Mouse (Mus musculus): ENCODE results near the gene Nmb. TPM values are rescaled to one million over a fixed set of nuclear protein-coding genes. Genes with fewer than 3 reads are reported as not detected.
A peak's percentile ranks its signal among the peaks of the same experiment; 100 is the strongest.

Nmb gene
- polyA plus RNA-seq, 1 experiment from 2014 or later: 6.3 TPM

GRCm38 (mm10) chr7:80903625-80904422, 1.1 kb downstream of the Nmb start:
- no peak overlapping the region for H3K4me3 ChIP-seq (ENCODE audit: low read depth, low read length)
- ATAC-seq (ENCODE audit: low read depth): no peak
- H3K4me2 ChIP-seq (ENCODE audit: low read depth, low read length): peak overlapping the region; percentile 79; the same call in 1 of the 2 replicates
- H3K27ac ChIP-seq (ENCODE audit: low read depth, low read length): no peak overlapping the region
- H3K9me3 ChIP-seq (ENCODE audit: control insufficient read depth, low read length): no peaks in the 10 kb centered on the region
- H3K9ac ChIP-seq (replicated peaks; ENCODE audit: low read depth, low read length): no peak overlapping the region; the same call in 1 of the 2 replicates
- H3K4me1 ChIP-seq (ENCODE audit: control insufficient read depth, insufficient read depth, low read length): peaks cover 25% of the 10 kb centered on the region
- peaks cover 10% of the 10 kb centered on the region; the same call in 1 of the 2 replicates for H3K36me3 ChIP-seq (ENCODE audit: control insufficient read depth, insufficient read depth, low read length)
- WGBS: 94% methylated on average over 11 of the region's 11 CpGs
- H3K27me3 ChIP-seq (ENCODE audit: control insufficient read depth, insufficient read depth, low read length): no peaks in the 10 kb centered on the region

- Histone ChIP-seq H3K27me3 (ENCODE audit: control insufficient read depth, insufficient read depth, low read length) (no peaks in the 10 kb centered on the region), H3K27ac (ENCODE audit: low read depth, low read length) (peak overlapping the region; percentile 71; the same call in 1 of the 2 replicates), H3K36me3 (ENCODE audit: control insufficient read depth, insufficient read depth, low read length) (peaks cover 14% of the 10 kb centered on the region), H3K4me1 (ENCODE audit: control insufficient read depth, insufficient read depth, low read length) (peaks cover 25% of the 10 kb centered on the region), H3K9me3 (ENCODE audit: control insufficient read depth, low read length) (no peaks in the 10 kb centered on the region), H3K9ac (replicated peaks; ENCODE audit: low read depth, low read length) (peak overlapping the region; percentile 75), H3K4me2 (ENCODE audit: low read depth, low read length) (peak overlapping the region; percentile 93), H3K4me3 (ENCODE audit: low read depth, low read length) (peak overlapping the region; percentile 66)
- 31% methylated on average over 15 of the region's 15 CpGs for WGBS
- ATAC-seq (ENCODE audit: low read depth): peak; percentile 18; the same call in 1 of the 2 replicates
Measured at GRCm38 (mm10) chr7:80901541-80902274, 3.2 kb downstream of the Nmb start.

- H3K4me1 ChIP-seq (ENCODE audit: control insufficient read depth, insufficient read depth, low read length): peaks cover 25% of the 10 kb centered on the region
- WGBS: under 1% methylated on average over 36 of the region's 36 CpGs
- H3K27me3 ChIP-seq (ENCODE audit: control insufficient read depth, insufficient read depth, low read length): no peaks in the 10 kb centered on the region
- no peaks in the 10 kb centered on the region for H3K9me3 ChIP-seq (ENCODE audit: control insufficient read depth, low read length)
- peak within 1 kb of the TSS; percentile 66 for H3K4me3 ChIP-seq (ENCODE audit: low read depth, low read length)
- H3K36me3 ChIP-seq (ENCODE audit: control insufficient read depth, insufficient read depth, low read length): peaks cover 9% of the 10 kb centered on the region
- ATAC-seq (ENCODE audit: low read depth): peak; percentile 96
- H3K4me2 ChIP-seq (ENCODE audit: low read depth, low read length): peak within 1 kb of the TSS; percentile 93
- peak within 1 kb of the TSS; percentile 75 for H3K9ac ChIP-seq (replicated peaks; ENCODE audit: low read depth, low read length)
- peak within 1 kb of the TSS; percentile 71 for H3K27ac ChIP-seq (ENCODE audit: low read depth, low read length)
Measured at GRCm38 (mm10) chr7:80900944-80901501, 3.9 kb downstream of the Nmb start, which contains the start of gene Wdr73. Gene Wdr73, minus strand, starts transcription at chr7:80901269.

GRCm38 (mm10) chr7:80897721-80898120, 7.2 kb downstream of the Nmb start:
- Histone ChIP-seq H3K27me3 (ENCODE audit: control insufficient read depth, insufficient read depth, low read length) (no peaks in the 10 kb centered on the region), H3K4me2 (ENCODE audit: low read depth, low read length) (no peak overlapping the region), H3K4me1 (ENCODE audit: control insufficient read depth, insufficient read depth, low read length) (peaks cover 17% of the 10 kb centered on the region; the same call in 1 of the 2 replicates), H3K9ac (replicated peaks; ENCODE audit: low read depth, low read length) (no peak overlapping the region), H3K9me3 (ENCODE audit: control insufficient read depth, low read length) (no peaks in the 10 kb centered on the region), H3K36me3 (ENCODE audit: control insufficient read depth, insufficient read depth, low read length) (peaks cover 25% of the 10 kb centered on the region), H3K27ac (ENCODE audit: low read depth, low read length) (no peak overlapping the region), H3K4me3 (ENCODE audit: low read depth, low read length) (no peak overlapping the region)
- 95% methylated on average over 4 of the region's 4 CpGs for WGBS
- no peak for ATAC-seq (ENCODE audit: low read depth)

- peaks cover 31% of the 10 kb centered on the region for H3K36me3 ChIP-seq (ENCODE audit: control insufficient read depth, insufficient read depth, low read length)
- no peak for ATAC-seq (ENCODE audit: low read depth)
Measured at GRCm38 (mm10) chr7:80897134-80897533, 7.7 kb downstream of the Nmb start.

GRCm38 (mm10) chr7:80894815-80895519, 9.9 kb downstream of the Nmb start:
- whole genome bisulfite sequencing: 92% methylated on average over 14 of the region's 14 CpGs
- Histone ChIP-seq H3K4me1 (ENCODE audit: control insufficient read depth, insufficient read depth, low read length) (0 out of 2 replicates have a peak, but pooled peaks cover 3% of the 10 kb centered on the region), H3K27me3 (ENCODE audit: control insufficient read depth, insufficient read depth, low read length) (no peaks in the 10 kb centered on the region), H3K4me2 (ENCODE audit: low read depth, low read length) (no peak overlapping the region), H3K27ac (ENCODE audit: low read depth, low read length) (no peak overlapping the region), H3K9me3 (ENCODE audit: control insufficient read depth, low read length) (no peaks in the 10 kb centered on the region), H3K9ac (replicated peaks; ENCODE audit: low read depth, low read length) (no peak overlapping the region), H3K36me3 (ENCODE audit: control insufficient read depth, insufficient read depth, low read length) (peaks cover 40% of the 10 kb centered on the region), H3K4me3 (ENCODE audit: low read depth, low read length) (no peak overlapping the region)
- no peak for ATAC-seq (ENCODE audit: low read depth)

More at GRCm38 (mm10) chr7:80897134-80897533, 7.7 kb downstream of the Nmb start:
- WGBS: 83% methylated on average over 7 of the region's 7 CpGs
- Histone ChIP-seq H3K4me1 (ENCODE audit: control insufficient read depth, insufficient read depth, low read length) (peaks cover 17% of the 10 kb centered on the region; the same call in 1 of the 2 replicates), H3K9me3 (ENCODE audit: control insufficient read depth, low read length) (no peaks in the 10 kb centered on the region), H3K27ac (ENCODE audit: low read depth, low read length) (no peak overlapping the region), H3K4me3 (ENCODE audit: low read depth, low read length) (no peak overlapping the region), H3K4me2 (ENCODE audit: low read depth, low read length) (no peak overlapping the region), H3K9ac (replicated peaks; ENCODE audit: low read depth, low read length) (no peak overlapping the region), H3K27me3 (ENCODE audit: control insufficient read depth, insufficient read depth, low read length) (no peaks in the 10 kb centered on the region)

GRCm38 (mm10) chr7:80894196-80894595, 10.7 kb downstream of the Nmb start:
- Histone ChIP-seq H3K4me2 (ENCODE audit: low read depth, low read length) (no peak overlapping the region), H3K4me1 (ENCODE audit: control insufficient read depth, insufficient read depth, low read length) (no peaks in the 10 kb centered on the region), H3K9me3 (ENCODE audit: control insufficient read depth, low read length) (no peaks in the 10 kb centered on the region), H3K36me3 (ENCODE audit: control insufficient read depth, insufficient read depth, low read length) (peaks cover 40% of the 10 kb centered on the region), H3K9ac (replicated peaks; ENCODE audit: low read depth, low read length) (no peak overlapping the region), H3K4me3 (ENCODE audit: low read depth, low read length) (no peak overlapping the region), H3K27ac (ENCODE audit: low read depth, low read length) (no peak overlapping the region), H3K27me3 (ENCODE audit: control insufficient read depth, insufficient read depth, low read length) (no peaks in the 10 kb centered on the region)
- WGBS: 87% methylated on average over 7 of the region's 7 CpGs
- ATAC-seq (ENCODE audit: low read depth): no peak

GRCm38 (mm10) chr7:80893753-80894129, 11.1 kb downstream of the Nmb start:
- no peak for ATAC-seq (ENCODE audit: low read depth)
- WGBS: 63% methylated on average over 6 of the region's 6 CpGs
- peaks cover 40% of the 10 kb centered on the region for H3K36me3 ChIP-seq (ENCODE audit: control insufficient read depth, insufficient read depth, low read length)
- H3K4me1 ChIP-seq (ENCODE audit: control insufficient read depth, insufficient read depth, low read length): no peaks in the 10 kb centered on the region
- no peak overlapping the region for H3K9ac ChIP-seq (replicated peaks; ENCODE audit: low read depth, low read length)
- 0 out of 2 replicates have a peak overlapping the region, but pooled peaks have one; percentile 16 for H3K27ac ChIP-seq (ENCODE audit: low read depth, low read length)
- H3K4me3 ChIP-seq (ENCODE audit: low read depth, low read length): no peak overlapping the region
- no peaks in the 10 kb centered on the region for H3K9me3 ChIP-seq (ENCODE audit: control insufficient read depth, low read length)
- H3K27me3 ChIP-seq (ENCODE audit: control insufficient read depth, insufficient read depth, low read length): no peaks in the 10 kb centered on the region
- H3K4me2 ChIP-seq (ENCODE audit: low read depth, low read length): no peak overlapping the region

Measured in neural tube, embryonic 14.5 days (tissue).